Mouse (Mus musculus) right cerebral cortex, postnatal 4 days (tissue): ENCODE measurements around the gene Rad9a.

Experiments
- DNase-seq: peaks from one replicate; pipeline ENCODE4 v3.0.0-alpha.2; 2022

The Rad9a gene

DNA sequence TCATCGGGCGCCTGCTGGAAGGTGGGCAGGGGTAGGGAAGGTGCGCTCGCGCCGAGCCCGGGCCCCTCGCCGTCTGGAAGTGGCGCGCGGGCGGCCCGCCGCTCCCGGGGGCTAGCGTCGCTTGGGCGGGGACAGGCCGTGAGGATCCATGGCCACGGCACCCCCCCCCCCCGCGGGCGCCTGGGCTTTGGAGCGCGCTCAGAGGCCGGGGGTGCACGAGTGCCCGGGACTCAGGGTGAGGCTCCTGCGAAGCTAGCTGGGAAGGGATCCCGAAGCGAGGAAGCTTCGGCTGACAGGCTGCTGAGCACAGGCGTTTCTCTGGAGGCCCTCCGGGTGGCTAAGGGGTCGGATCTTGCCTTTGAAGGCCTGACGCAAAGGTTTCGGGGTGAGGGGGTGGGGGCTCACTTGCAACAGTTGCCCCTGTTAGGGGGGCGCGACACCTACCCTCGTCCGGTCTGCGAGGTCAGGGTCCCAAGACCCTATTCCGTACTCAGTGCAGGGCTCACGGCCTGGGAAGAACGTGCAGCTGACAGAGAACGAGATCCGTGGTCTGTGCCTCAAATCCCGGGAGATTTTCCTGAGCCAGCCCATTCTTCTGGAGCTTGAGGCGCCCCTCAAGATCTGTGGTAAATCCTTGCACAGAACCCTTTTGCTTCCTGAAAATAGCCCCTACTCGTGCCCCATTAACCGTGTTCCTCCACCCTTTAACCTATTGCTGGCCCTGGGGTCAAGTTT is 9.0 kb downstream of the Rad9a start:
- DNase-seq: no peak

- DNase-seq: peak; percentile 98
These were observed 9.8 kb downstream of the Rad9a start, which contains the start of gene Ppp1ca for GRCm38 (mm10) chr19:4191528-4192250. Ppp1ca (plus strand) TSS chr19:4192065.

DNA sequence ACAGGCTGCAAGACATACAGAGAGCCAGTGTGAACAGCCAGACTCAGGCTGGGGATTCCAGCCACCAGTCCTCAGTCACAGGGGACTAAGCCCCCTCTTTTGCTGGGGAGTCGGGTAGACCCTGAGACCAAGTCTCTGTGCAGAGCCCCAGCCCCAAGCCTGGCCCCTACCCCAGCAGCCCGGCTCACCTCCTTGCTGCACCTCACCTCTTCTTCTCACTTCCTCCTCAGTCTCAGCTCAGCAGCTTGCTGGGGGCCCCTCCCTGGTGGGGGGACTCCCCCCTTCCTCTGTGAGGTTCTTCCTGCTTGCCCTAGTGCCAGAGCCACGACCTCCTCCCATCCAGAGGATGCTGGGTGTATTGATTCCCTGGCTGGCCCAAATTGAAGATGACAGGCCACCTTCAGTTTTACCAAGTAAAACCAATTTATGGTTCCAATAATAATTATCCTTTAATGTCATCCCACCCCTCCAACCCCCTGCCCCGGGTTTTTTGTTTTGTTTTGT is 10.6 kb downstream of the Rad9a start, which contains the start of gene Tbc1d10c:
TSS of gene Tbc1d10c (minus strand) at position 454 of the 504 bp plus-strand sequence.
- no peak for DNase-seq

- no peak for DNase-seq
These were observed 12.3 kb downstream of the Rad9a start for GRCm38 (mm10) chr19:4189051-4189620.

DNA sequence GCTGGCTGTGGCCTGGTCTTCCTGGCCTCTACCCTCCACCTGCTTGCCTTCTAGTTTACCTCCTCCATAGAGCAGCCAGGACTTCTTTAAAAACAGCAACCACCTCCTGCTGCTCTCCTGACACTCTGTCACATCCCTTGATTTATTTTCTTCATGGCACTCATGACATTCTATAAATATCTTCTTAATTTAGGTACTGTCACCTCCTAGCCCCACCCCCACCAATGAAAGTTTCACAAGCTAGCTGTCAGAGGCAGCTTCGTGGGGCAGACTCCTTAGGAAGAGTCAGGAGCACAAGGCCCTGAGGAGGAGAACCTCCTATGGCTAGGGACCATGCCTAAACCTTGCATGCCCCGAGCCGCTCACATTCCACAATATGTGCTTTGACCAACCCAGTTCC is 14.2 kb downstream of the Rad9a start:
- no peak for DNase-seq

GRCm38 (mm10) chr19:4184976-4185975 is 16.2 kb downstream of the Rad9a start:
- no peak for DNase-seq

DNA sequence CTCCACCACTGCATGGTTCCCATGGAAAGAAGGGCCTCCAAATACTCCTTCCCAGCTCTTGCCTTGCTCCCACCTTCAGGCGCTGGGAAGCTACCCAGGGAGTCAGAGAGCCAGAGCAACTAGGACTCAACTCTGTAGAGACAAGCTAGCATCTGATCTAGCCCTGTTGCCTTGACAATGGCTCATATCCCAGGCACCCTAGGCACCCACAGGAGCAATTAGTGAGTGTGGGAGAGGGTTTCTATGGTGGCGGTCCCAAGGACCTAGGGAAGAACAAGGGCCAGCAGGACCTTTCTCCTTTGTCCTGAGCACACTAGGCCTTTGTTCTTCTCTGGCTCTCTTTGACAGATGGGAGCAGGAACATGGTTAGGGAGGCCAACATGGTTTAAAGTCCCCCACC is 17.8 kb downstream of the Rad9a start:
- no peak for DNase-seq

GRCm38 (mm10) chr19:4181892-4182291 is 19.6 kb downstream of the Rad9a start:
- DNase-seq: peak; percentile 70

DNA sequence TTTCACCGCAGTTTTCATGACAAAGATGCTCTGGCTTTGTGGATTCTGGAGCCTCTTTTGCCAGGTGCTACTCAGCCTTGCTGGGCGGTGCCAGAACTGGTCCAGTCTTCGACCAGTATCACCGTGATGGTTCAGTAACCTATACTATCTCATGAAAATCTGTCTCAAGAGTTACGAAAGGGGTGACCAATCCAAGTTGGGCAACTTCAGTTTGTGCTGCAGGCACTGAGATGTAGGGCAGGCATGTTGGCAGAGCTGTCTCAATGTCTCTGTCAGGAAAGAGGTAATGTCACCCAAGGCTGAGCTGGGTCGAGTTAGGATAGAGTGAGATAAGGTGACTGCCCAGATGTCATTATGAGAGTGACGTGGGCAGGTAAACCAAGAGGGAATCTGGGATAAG is 21.1 kb downstream of the Rad9a start:
- no peak for DNase-seq

DNA sequence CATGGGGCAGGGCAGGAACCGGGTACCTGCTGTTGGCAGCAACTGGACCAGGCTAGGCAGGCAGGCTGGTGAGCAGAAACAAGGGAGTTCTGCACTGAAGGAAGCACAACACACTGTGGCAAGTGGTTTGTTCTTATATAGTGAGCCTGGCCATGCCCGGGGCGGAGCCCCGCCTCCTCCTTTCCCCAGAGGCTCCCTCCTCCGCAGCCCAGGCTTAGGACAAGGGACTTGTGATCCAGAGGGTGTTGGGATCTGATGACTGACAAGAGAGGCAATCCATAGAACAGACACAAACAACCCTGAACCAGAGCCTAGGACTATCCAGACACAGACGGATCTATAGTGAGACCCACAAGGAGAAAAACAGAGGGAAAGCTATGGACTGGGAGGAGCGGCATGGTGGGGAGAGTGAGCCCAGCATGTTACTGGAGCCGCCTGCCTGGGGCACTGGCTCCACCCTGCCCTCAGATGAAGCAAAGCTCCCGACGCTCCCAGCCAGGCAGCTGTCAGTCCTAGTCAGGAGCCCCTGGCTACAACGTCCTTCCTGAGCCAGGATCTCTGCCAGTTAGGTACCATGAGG is 26.0 kb downstream of the Rad9a start, which contains the start of gene Carns1:
TSS of gene Carns1 (minus strand) at position 112 of the 580 bp plus-strand sequence.
- DNase-seq: no peak

DNA sequence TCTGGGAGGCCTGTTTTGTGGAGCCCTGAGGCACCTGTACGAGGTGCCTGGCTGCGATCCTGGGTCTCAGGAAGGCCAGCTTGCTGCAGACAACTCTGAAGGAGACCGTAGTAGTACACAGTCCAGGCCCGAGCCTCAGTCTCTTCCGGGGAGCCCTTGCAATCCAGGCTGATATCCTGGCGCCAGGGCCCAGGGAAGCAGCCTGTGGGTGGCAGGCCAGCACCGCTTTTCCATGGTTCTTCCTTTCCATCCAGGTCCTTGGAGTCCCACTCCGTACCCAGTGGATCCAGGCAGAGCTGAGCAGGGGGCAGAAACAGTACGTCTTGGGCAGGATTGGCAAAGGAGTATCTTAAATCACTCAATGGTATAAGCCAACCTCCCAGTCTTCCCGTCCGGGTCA is 28.5 kb downstream of the Rad9a start:
- DNase-seq: no peak

DNA sequence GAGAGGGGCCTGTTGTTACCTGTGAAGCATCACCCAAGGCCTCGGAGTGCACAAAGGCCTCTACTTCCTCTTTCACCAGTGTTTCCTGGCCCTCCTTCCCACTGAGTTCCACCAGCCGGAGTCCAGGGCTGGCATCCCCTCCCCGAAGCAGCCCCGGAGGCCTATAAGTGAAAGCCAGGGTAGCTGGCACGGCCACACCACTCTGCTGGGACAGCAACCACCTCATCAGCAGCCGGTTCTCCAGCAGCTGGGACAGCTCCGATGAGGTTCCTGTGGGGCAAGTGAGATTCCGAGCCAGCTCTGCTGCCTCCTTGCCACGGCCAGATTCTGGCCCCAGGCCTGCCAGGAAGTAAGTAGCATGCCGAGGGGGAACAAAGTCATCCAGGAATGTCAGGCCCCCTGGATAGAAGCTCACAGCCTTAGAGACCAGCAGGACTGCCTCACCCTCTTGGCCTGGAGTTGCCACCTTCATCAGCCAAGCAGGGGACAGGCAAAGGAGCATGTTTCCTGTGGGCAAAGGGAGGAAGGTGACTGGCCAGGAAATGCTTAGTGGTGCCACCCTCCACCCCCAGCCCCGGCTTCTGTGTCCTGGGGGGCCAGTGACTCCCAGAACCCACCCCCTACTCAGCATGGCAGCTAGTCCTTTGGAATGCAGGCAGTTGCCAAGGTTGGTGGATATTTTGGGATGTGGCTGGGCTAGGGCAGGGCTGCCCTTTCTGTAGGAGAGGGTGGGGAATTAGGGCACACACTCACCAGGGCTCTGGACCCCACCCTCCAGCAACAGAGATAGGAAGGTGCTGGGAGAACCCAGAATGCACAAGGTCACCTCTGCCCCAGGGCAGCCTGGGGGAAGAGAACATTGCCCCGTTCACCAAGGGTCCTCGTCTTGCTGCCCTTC is 29.8 kb downstream of the Rad9a start:
- no peak for DNase-seq

DNA sequence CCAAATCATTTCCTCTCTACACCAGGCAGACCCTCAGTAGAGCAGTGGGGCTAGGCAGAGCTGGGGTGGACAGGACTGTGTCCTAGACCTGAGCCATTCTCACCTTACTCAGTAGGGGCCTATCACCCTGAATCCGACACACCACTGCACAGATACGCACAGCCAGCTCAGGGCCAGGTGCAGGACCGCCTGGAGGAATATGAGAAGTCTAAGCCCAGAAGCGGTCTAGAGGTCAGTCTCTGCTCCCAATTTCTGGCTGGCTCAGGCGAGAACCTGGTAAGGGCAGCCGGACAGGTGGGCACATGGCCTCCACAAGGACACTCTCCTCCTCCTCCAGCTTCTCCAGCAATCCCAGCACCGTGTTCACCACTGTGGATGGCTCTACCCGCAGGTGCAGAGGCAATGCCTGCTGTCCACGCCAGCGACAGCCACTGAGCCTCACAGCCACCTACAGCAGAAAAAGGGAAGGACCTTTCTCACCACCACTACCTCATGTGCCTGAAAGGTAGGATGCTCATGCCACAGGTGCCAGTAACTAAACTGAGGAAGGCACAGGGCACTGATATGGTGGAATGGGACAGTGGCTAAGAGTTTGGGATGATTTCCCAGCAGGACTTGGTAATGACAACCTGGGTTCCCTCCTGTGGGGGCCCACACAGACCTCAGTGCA is 30.6 kb downstream of the Rad9a start:
- DNase-seq: no peak

DNA sequence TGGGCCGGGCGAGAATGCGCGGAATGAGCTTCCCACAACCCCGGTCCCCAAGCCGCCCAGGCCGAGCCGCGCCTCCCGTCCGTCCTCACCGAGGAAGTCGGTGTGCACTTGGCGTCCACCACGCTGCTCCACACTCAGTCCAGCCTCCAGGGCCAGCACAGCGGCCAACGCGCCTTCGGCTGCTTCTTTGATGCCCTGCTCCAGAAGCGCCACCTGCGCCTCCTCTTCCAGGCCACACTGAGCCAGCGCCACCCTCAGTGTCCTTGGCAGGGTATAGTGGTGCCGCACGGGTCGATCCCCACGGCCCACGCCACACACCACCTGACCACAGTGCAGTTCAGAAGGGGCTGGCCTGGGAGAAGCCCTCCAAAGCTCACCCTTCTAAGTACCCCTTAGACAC is 31.7 kb downstream of the Rad9a start:
- DNase-seq: no peak

GRCm38 (mm10) chr19:4169378-4169784 is 32.1 kb downstream of the Rad9a start:
- DNase-seq: peak; percentile 99

DNA sequence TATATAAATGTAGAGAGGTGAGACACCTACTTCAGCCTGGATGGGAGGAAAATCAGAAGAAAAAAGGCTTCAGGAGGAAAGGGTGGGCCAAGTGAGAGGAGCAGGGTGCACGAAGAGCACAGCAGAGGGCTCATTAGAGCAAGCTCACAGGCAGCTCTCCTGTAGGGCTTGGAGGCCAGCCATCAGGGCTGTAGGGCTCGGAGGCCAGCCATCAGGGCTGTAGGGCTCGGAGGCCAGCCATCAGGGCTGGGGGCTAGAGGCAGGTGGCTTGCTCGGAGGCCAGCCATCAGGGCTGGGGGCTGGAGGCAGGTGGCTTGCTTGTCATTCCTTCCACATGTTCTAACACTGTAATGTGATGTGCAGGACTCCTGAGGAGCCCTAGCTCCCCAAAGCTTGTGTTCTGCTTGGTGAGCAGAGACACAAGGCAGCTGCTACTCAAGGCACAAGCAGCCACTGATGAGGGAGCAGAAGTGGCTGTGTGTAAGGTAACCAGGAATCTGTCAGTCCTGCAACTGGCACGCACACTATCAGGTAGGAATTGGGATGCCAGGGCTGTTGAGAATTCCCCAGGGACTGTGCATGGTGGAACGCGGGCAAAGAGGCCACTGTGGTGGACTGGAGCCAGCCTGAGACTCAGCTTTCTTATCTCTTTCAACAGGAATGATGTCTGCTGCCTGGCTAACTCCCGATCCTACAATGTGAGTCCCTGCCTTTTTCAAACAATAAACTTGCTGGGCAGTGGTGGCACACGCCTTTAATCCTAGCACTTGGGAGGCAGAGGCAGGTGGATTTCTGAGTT is 34.6 kb downstream of the Rad9a start:
- DNase-seq: no peak

DNA sequence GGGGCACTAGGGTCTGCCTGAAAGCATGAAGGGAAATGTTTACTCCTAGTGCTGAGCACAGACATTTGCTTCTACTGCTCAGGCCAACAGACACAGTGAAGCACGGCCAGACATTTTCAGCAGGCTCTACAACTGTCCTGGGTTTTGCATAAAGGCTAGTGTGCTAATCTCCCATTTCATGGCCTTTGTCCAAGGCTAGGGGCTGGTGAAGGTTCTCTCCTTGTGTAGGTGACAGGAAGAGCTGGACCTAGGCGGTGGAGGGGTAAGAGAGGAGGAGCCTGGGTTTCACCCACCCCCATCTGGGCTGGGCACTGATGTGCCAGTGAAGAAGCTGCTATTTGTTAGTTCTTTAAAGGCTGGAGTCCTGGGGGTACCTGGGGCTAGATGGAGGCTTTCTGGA is 36.7 kb downstream of the Rad9a start:
- DNase-seq: no peak

DNA sequence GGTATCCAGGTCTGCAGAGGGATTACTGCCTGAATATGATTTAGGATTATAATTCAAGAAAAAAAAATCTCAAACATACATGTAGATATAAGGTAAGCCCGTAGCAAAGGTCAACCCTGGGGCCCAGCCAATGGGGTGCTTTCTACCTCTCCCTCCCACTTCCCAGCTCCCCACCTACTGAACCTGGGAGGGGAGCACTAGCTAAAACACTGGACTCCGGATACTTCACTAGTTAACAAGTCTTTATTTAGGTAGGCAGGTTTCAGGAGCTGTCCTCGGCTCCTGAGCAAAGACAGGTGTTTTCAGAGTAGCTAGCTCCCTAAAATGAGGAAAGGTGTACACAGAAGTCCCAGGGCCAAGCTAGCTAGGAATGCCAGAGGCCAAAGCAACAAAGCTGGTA is 37.4 kb downstream of the Rad9a start:
- DNase-seq: no peak

DNA sequence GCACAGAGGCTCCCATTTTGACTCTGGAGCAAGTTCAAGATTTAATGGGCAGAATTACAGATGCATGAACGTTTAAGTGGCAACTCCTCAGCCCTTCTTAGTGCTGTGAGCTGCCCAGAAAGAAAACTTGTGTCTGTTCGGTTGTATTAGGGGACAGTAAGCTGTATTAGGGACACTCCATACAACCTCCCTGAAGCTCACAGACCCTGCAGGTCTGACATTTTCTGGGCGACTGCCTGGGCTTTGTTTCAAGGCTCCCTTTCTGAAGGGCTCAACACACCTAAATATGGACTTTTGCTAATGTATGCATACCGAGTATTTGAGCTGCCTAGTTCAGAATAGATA is 37.9 kb downstream of the Rad9a start:
- DNase-seq: no peak
